Mouse (Mus musculus) urinary bladder, postnatal 36 days (tissue): ENCODE results near the gene Zzz3.

Experiments used
- DNase-seq, 2 experiments: peaks; one replicate each; pipeline ENCODE4 v3.0.0; 2022; ENCODE audit warnings: low spot score in 2 of 2, mixed read lengths in 1 of 2

Gene Zzz3

GRCm38 (mm10) chr3:152395350-152396277, at the start of gene Zzz3:
Gene Zzz3 (plus strand): TSS chr3:152395473.
- peak; percentile 84 to 90 for DNase-seq

GRCm38 (mm10) chr3:152345732-152346632, 49.3 kb upstream of the Zzz3 start, which contains the start of gene Usp33:
Gene Usp33 (plus strand): TSS chr3:152346478.
- peak; percentile 91 to 93 for DNase-seq

GRCm38 (mm10) chr3:152346633-152347141, 48.6 kb upstream of the Zzz3 start:
- peak in 1 of 2 experiments; percentile 24 for DNase-seq

GRCm38 (mm10) chr3:152347227-152347626, 48.0 kb upstream of the Zzz3 start:
- DNase-seq, result no peak

- DNase-seq, result no peak
These were observed 47.1 kb upstream of the Zzz3 start for GRCm38 (mm10) chr3:152348011-152348830.

- no peak for DNase-seq
These were observed 44.8 kb upstream of the Zzz3 start for GRCm38 (mm10) chr3:152350431-152350830.

- no peak for DNase-seq
These were observed 44.3 kb upstream of the Zzz3 start for GRCm38 (mm10) chr3:152350966-152351365.

GRCm38 (mm10) chr3:152352289-152352688, 43.0 kb upstream of the Zzz3 start:
- DNase-seq, result no peak

GRCm38 (mm10) chr3:152353434-152354177, 41.7 kb upstream of the Zzz3 start:
- DNase-seq, result no peak

- no peak for DNase-seq
These were observed 39.9 kb upstream of the Zzz3 start for GRCm38 (mm10) chr3:152355361-152355760.

GRCm38 (mm10) chr3:152356751-152357150, 38.5 kb upstream of the Zzz3 start:
- no peak for DNase-seq

GRCm38 (mm10) chr3:152359151-152359550, 36.1 kb upstream of the Zzz3 start:
- no peak for DNase-seq

GRCm38 (mm10) chr3:152364181-152364580, 31.1 kb upstream of the Zzz3 start:
- no peak for DNase-seq

GRCm38 (mm10) chr3:152376063-152376462, 19.2 kb upstream of the Zzz3 start:
- no peak for DNase-seq

GRCm38 (mm10) chr3:152384106-152384505, 11.2 kb upstream of the Zzz3 start:
- DNase-seq, result no peak

- DNase-seq, result peak; percentile 95 to 96
These were observed 1.2 kb downstream of the Zzz3 start for GRCm38 (mm10) chr3:152396278-152396987.

GRCm38 (mm10) chr3:152396988-152397314, 1.7 kb downstream of the Zzz3 start:
- peak in 1 of 2 experiments; percentile 12 for DNase-seq

- no peak for DNase-seq
These were observed 2.2 kb downstream of the Zzz3 start for GRCm38 (mm10) chr3:152397335-152397940.

- DNase-seq, result peak; percentile 29 to 62
These were observed 5.2 kb downstream of the Zzz3 start for GRCm38 (mm10) chr3:152400441-152400840.
